In the genomic region with DNA sequence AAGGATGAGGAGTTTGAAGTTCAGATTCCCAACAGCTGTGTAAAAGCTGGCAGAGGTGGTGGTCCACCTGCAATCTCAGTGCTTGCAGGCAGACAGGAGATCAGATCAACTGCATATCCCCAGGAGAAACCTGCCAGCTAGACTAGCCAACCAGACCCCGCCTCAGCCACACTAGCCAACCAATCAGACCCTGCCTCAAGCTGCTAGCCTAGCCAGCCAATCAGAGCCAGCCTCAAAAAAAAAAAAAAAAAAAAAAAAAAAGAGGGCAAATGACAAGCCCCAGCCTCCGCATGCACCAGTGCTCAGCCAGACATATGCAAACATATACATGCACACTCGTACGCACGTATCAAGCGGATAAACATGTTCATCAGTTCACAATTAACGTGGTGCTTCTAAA, we compare ENCODE assay signal across 12 mouse cellular contexts. TPM values are rescaled to one million over a fixed set of nuclear protein-coding genes. Genes with fewer than 3 reads are reported as not detected.
DNase-seq lines count a peak whose midpoint lies in the region; ATAC-seq and TF ChIP-seq lines count a peak whose summit lies in the region.
"Had no signal": no experiment of that assay in that cellular context is flagged by ENCODE, and none has a peak within 500 bp of the region (broad histone marks: within the 10 kb centered on the region; RNA-seq: fewer than 3 reads in every experiment).

No protein-coding gene starts in this region.

- 69% methylated on average over 7 of the region's 7 CpGs for WGBS in embryonic facial prominence, embryonic 11.5 days
- 89% methylated on average over 7 of the region's 7 CpGs for WGBS in kidney, embryonic 15.5 days

- intact Hi-C loops in left cerebral cortex, postnatal 4 days (cut with DNase I), result no loop called here
- intact Hi-C loops in left cerebral cortex, adult 2 months (cut with DNase I), result no loop called here

- peak; percentile 43 for DNase-seq in left cerebral cortex, postnatal 4 days
- DNase-seq in left cerebral cortex, adult 2 months (ENCODE audit: extremely low spot score in 1 of 2, low spot score in 2 of 2), result no peak
- no peak for DNase-seq in ES-E14 (ENCODE audit: low read depth, low spot score)
- DNase-seq in embryonic facial prominence, embryonic 11.5 days (ENCODE audit: low spot score), result peak; percentile 26
- DNase-seq in urinary bladder, postnatal 25 days (ENCODE audit: low spot score), result no peak
- DNase-seq: adrenal gland, postnatal 14 days; cerebellum, postnatal 36 days; heart, adult 11 months; heart, postnatal 36 days had no signal

- H3K4me1 ChIP-seq in ES-E14 (ENCODE audit: control insufficient read depth in 2 of 2, insufficient read depth in 2 of 2, low read length in 2 of 2, poor library complexity in 1 of 2), result no peaks in the 10 kb centered on the region
- no peaks in the 10 kb centered on the region for H3K4me1 ChIP-seq in embryonic facial prominence, embryonic 11.5 days (ENCODE audit: control insufficient read depth, insufficient read depth, low read length)
- H3K4me1 ChIP-seq in kidney, embryonic 15.5 days, result no peaks in the 10 kb centered on the region

- no peak overlapping the region for H3K4me3 ChIP-seq in left cerebral cortex, adult 2 months
- no peak overlapping the region for H3K4me3 ChIP-seq in ES-E14 (ENCODE audit: insufficient read depth in 1 of 2, low read depth in 1 of 2, low read length in 2 of 2, poor library complexity in 1 of 2, severe bottlenecking in 1 of 2)
- H3K4me3 ChIP-seq in embryonic facial prominence, embryonic 11.5 days (ENCODE audit: low read depth, low read length), result no peak overlapping the region
- no peak overlapping the region for H3K4me3 ChIP-seq in kidney, embryonic 15.5 days (replicated peaks)

- H3K9me3 ChIP-seq in ES-E14 (ENCODE audit: control insufficient read depth, insufficient read depth, low read depth, low read length), result no peaks in the 10 kb centered on the region
- no peaks in the 10 kb centered on the region for H3K9me3 ChIP-seq in embryonic facial prominence, embryonic 11.5 days (replicated peaks; ENCODE audit: control insufficient read depth, low read length)
- H3K9me3 ChIP-seq in kidney, embryonic 15.5 days (replicated peaks), result no peaks in the 10 kb centered on the region
- H3K9me3 ChIP-seq: G1E had no signal

- H3K27ac ChIP-seq in left cerebral cortex, adult 2 months, result no peak overlapping the region
- H3K27ac ChIP-seq in ES-E14 (ENCODE audit: insufficient read depth, low read depth, low read length, poor library complexity, severe bottlenecking), result no peak overlapping the region
- no peak overlapping the region for H3K27ac ChIP-seq in embryonic facial prominence, embryonic 11.5 days (replicated peaks; ENCODE audit: low read depth, low read length)
- no peak overlapping the region for H3K27ac ChIP-seq in kidney, embryonic 15.5 days

- in situ Hi-C loops in ES-E14 (cut with MboI; ENCODE audit: low sequenced_read_pairs in 2 of 2, unreplicated experiment in 2 of 2), result no loop called here

- H3K9ac ChIP-seq in ES-E14 (ENCODE audit: insufficient read depth, low read depth, low read length, poor library complexity, severe bottlenecking), result no peak overlapping the region
- H3K9ac ChIP-seq in embryonic facial prominence, embryonic 11.5 days (replicated peaks; ENCODE audit: low read length), result no peak overlapping the region
- no peak overlapping the region for H3K9ac ChIP-seq in kidney, embryonic 15.5 days

- no peak for ATAC-seq in embryonic facial prominence, embryonic 11.5 days (replicated peaks; ENCODE audit: insufficient number of reproducible peaks, low FRiP score, low TSS enrichment, low read depth)
- ATAC-seq in megakaryocyte-erythroid progenitor cell, adult 5-6 weeks (replicated peaks; ENCODE audit: low FRiP score, low TSS enrichment, poor library complexity, severe bottlenecking), result peak; percentile 62
- ATAC-seq in kidney, embryonic 15.5 days (replicated peaks; ENCODE audit: low FRiP score), result no peak

- H3K4me2 ChIP-seq in embryonic facial prominence, embryonic 11.5 days (ENCODE audit: low read depth, low read length), result no peak overlapping the region
- no peak overlapping the region for H3K4me2 ChIP-seq in kidney, embryonic 15.5 days

- no peak for TF ChIP-seq CTCF in left cerebral cortex, adult 2 months (IDR thresholded peaks at IDR 0.05)

- H3K27me3 ChIP-seq in embryonic facial prominence, embryonic 11.5 days (ENCODE audit: control insufficient read depth, insufficient read depth, low read length), result no peaks in the 10 kb centered on the region
- no peaks in the 10 kb centered on the region for H3K27me3 ChIP-seq in kidney, embryonic 15.5 days

- H3K36me3 ChIP-seq in ES-E14 (ENCODE audit: control insufficient read depth, insufficient read depth, low read length, poor library complexity, severe bottlenecking), result peaks cover 46% of the 10 kb centered on the region
- no peaks in the 10 kb centered on the region; the same call in 1 of the 2 replicates for H3K36me3 ChIP-seq in embryonic facial prominence, embryonic 11.5 days (replicated peaks; ENCODE audit: control insufficient read depth, insufficient read depth, low read depth, low read length)
- H3K36me3 ChIP-seq in kidney, embryonic 15.5 days, result peaks cover 91% of the 10 kb centered on the region

TF ChIP-seq in ES-E14, 5 proteins besides CTCF, POLR2A, EP300 and RAD21:
- TF ChIP-seq MAFK (IDR thresholded peaks at IDR 0.05; ENCODE audit: insufficient read depth, low read depth, low read length), result no peak
- TF ChIP-seq HCFC1 (IDR thresholded peaks at IDR 0.05; ENCODE audit: borderline replicate concordance, insufficient read depth, low read length), result no peak
- TF ChIP-seq ZC3H11A (IDR thresholded peaks at IDR 0.05; ENCODE audit: borderline replicate concordance, low read depth, low read length), result no peak
- TF ChIP-seq ZNF384 (IDR thresholded peaks at IDR 0.05; ENCODE audit: low read depth, low read length), result peak; percentile 97

RNA-seq across cellular contexts. Expression of a gene that starts 19.5 kb away (rescaled TPM):
- total RNA-seq in left cerebral cortex, postnatal 4 days (2021), result 1 to 10 TPM; 4.8 to 4.9 TPM
- total RNA-seq in left cerebral cortex, adult 2 months (2021), result 1 to 10 TPM; 4.2 to 4.6 TPM
- total RNA-seq in ES-E14 (2012; rRNA removed), result 9.5 and 11.9 TPM in 2 replicates
- 2.6 and 3.4 TPM in 2 replicates for polyA plus RNA-seq in embryonic facial prominence, embryonic 11.5 days (2014; fragmentation: Nextera tagmentation; extraction: Ambion mirVana)
- 20.0 and 22.7 TPM in 2 replicates for total RNA-seq in megakaryocyte-erythroid progenitor cell, adult 5-6 weeks (2014; fragmentation: Nextera tagmentation)
- 13.0 and 17.8 TPM in 2 replicates for total RNA-seq in megakaryocyte-erythroid progenitor cell, adult 5-6 weeks (2017)
- 3.6 and 3.7 TPM in 2 replicates for polyA plus RNA-seq in kidney, embryonic 15.5 days (2015; fragmentation: Nextera tagmentation; extraction: Ambion mirVana)

RNA-seq across cellular contexts. Expression of a gene that starts 33.1 kb away (rescaled TPM):
- total RNA-seq in left cerebral cortex, postnatal 4 days (2021), result 10 to 100 TPM; 21.0 to 23.0 TPM
- total RNA-seq in left cerebral cortex, adult 2 months (2021), result 10 to 100 TPM; 23.0 to 25.6 TPM
- 26.0 and 34.9 TPM in 2 replicates for total RNA-seq in ES-E14 (2012; rRNA removed)
- 47.8 and 56.5 TPM in 2 replicates for polyA plus RNA-seq in embryonic facial prominence, embryonic 11.5 days (2014; fragmentation: Nextera tagmentation; extraction: Ambion mirVana)
- 31.5 and 34.2 TPM in 2 replicates for total RNA-seq in megakaryocyte-erythroid progenitor cell, adult 5-6 weeks (2014; fragmentation: Nextera tagmentation)
- 13.8 and 36.9 TPM in 2 replicates for total RNA-seq in megakaryocyte-erythroid progenitor cell, adult 5-6 weeks (2017)
- 53.7 and 59.3 TPM in 2 replicates for polyA plus RNA-seq in kidney, embryonic 15.5 days (2015; fragmentation: Nextera tagmentation; extraction: Ambion mirVana)

Comparison
In these comparisons a context has a peak if more than half of its experiments do, and no peak if none do; other contexts are left out.
1. DNase-seq: peak in left cerebral cortex, postnatal 4 days (single experiment) and embryonic facial prominence, embryonic 11.5 days (single experiment); none in left cerebral cortex, adult 2 months (0 of 2), ES-E14 (single experiment) and urinary bladder, postnatal 25 days (single experiment).